Mouse (Mus musculus) skeletal muscle tissue, adult 2 months (tissue): ENCODE results near the gene Zfp385c.
"Not testable (repeated sequence)": the region's sequence is repeated elsewhere in the genome, so short reads cannot be mapped to it uniquely, and the experiment has no call there.

ENCODE experiments used
- DNase-seq: peaks from one replicate; pipeline ENCODE4 v3.0.0-alpha.2; 2012; ENCODE audit warnings: low read depth, low spot score

The Zfp385c gene

GRCm38 (mm10) chr11:100688443-100688842 lies 3.8 kb downstream of the Zfp385c start:
- DNase-seq = no peak

- no peak for DNase-seq
These were observed 5.0 kb downstream of the Zfp385c start for GRCm38 (mm10) chr11:100687265-100687664.

GRCm38 (mm10) chr11:100685371-100685770 lies 6.9 kb downstream of the Zfp385c start:
- DNase-seq = no peak

- no peak for DNase-seq
These were observed 8.2 kb downstream of the Zfp385c start for GRCm38 (mm10) chr11:100684084-100684483.

- DNase-seq = no peak
These were observed 9.7 kb downstream of the Zfp385c start for GRCm38 (mm10) chr11:100682526-100682925.

GRCm38 (mm10) chr11:100681826-100682225 lies 10.4 kb downstream of the Zfp385c start:
- DNase-seq = no peak

GRCm38 (mm10) chr11:100677810-100678209 lies 14.4 kb downstream of the Zfp385c start:
- DNase-seq = no peak

GRCm38 (mm10) chr11:100673169-100673568 lies 19.1 kb downstream of the Zfp385c start:
- DNase-seq = peak; percentile 38

- DNase-seq = peak; percentile 14
These were observed 20.3 kb downstream of the Zfp385c start for GRCm38 (mm10) chr11:100671956-100672355.

GRCm38 (mm10) chr11:100671049-100671448 lies 21.2 kb downstream of the Zfp385c start:
- no peak for DNase-seq

GRCm38 (mm10) chr11:100659806-100660205 lies 32.4 kb downstream of the Zfp385c start:
- DNase-seq = no peak

- DNase-seq = no peak
These were observed 35.8 kb downstream of the Zfp385c start for GRCm38 (mm10) chr11:100656458-100656857.

GRCm38 (mm10) chr11:100655589-100655988 lies 36.7 kb downstream of the Zfp385c start:
- not testable (repeated sequence) for DNase-seq

GRCm38 (mm10) chr11:100651748-100652147 lies 40.5 kb downstream of the Zfp385c start:
- no peak for DNase-seq

- DNase-seq = no peak
These were observed 41.0 kb downstream of the Zfp385c start for GRCm38 (mm10) chr11:100651205-100651604.

- DNase-seq = no peak
These were observed 43.9 kb downstream of the Zfp385c start for GRCm38 (mm10) chr11:100648405-100648804.

- no peak for DNase-seq
These were observed 46.0 kb downstream of the Zfp385c start for GRCm38 (mm10) chr11:100646265-100646664.

GRCm38 (mm10) chr11:100643612-100644575 lies 48.4 kb downstream of the Zfp385c start:
- DNase-seq = no peak

- DNase-seq = no peak
These were observed 51.9 kb downstream of the Zfp385c start for GRCm38 (mm10) chr11:100640159-100640906.

- no peak for DNase-seq
These were observed 57.7 kb downstream of the Zfp385c start for GRCm38 (mm10) chr11:100634530-100634929.

- DNase-seq = no peak
These were observed 63.3 kb downstream of the Zfp385c start for GRCm38 (mm10) chr11:100628862-100629352.

GRCm38 (mm10) chr11:100628056-100628455 lies 64.2 kb downstream of the Zfp385c start:
- DNase-seq = no peak
